Mouse (Mus musculus) frontal cortex, adult (tissue): Measurements from ENCODE around the gene Dag1.
"Not testable (repeated sequence)": the region's sequence is repeated elsewhere in the genome, so short reads cannot be mapped to it uniquely, and the experiment has no call there.

Source experiments
- ATAC-seq: cut with Nextera tagmentation; 2 replicates; pipeline ENCODE4 v1.9.2; 2017; ENCODE audit warnings: mild to moderate bottlenecking, moderate library complexity, mixed read lengths; ENCODE audit not compliant: low TSS enrichment

The Dag1 gene

GRCm38 (mm10) chr9:108227911-108228649 lies 35.7 kb downstream of the Dag1 start:
- no peak for ATAC-seq

GRCm38 (mm10) chr9:108225166-108225565 lies 38.6 kb downstream of the Dag1 start:
- ATAC-seq, result no peak

GRCm38 (mm10) chr9:108223633-108224032 lies 40.1 kb downstream of the Dag1 start:
- no peak for ATAC-seq

- no peak for ATAC-seq
These were observed 42.2 kb downstream of the Dag1 start for GRCm38 (mm10) chr9:108221566-108221965.

DNA sequence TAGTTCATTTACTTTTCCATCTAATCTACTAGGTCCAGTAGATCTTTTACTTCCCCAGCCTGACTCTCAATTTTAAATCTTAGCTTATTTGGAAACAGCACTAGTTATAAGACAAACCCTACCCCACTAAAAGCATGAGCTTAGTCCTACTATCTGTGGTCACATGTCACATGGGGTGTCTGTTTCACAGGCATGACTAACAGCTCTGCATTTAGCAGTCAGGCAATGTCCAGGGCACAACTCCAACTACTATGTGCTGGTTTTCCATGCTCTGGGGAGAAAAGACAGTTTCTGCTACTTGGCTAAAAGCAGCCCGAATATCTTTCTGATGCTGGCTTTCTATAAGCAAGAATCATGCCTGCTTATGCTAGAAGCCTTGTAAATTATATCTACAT lies 43.4 kb downstream of the Dag1 start:
- ATAC-seq, result peak; percentile 85

DNA sequence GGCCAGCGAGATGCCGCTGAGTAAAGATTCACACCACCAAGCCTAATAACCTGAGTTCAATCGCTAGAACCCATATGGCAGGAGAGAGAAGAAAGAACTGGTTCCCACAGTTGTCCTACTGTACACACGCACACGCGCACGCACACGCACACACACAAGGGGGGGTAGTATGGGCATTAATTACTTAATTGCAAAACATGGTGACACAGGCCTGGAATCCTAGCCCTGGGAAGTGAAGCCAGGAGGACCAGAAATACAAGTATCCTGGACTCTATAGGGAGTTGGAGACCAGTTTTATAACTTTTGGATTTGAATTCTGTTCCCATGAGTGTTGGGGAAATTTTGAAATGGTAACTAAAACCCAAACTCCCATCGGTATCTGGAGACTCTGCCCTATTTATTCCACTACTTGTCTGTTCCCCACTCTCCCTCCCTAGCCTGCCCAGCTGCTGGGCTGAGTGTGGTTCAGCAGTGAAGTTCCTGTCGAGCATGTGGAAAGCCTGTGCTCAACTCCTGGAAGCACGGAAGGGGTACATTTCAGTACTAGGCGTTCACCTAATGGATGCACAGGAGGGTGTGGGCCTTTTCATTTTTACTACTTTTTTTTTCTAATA lies 43.9 kb downstream of the Dag1 start:
- no peak for ATAC-seq

DNA sequence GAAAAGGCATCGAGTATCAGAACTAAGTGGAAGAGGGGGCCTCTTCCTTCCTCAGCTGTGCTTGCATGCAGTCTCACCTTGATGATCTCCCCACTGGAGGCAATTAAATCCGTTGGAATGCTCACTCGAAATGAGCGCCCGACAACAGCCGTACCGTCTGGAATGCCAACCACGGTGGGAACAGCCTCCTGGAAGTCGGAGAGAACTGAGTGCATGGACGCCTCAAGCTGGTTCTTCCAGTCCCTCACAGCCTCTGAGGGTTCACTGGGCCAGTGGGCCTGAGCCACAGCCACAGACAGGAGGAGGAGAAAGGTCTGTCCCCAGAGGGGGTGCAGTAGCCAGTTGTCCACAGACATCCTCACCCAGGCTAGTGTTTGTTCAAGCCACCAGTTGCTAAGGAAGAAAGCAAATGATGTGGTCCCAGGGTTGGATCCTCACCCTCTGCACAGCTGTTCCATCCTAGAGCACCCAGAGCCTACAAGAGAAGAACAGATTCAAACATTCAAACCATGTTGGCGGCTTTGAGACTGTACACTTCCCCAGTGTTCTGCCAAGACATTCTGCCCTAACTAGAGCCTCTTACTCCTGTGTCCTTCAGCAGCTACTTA lies 45.7 kb downstream of the Dag1 start:
- no peak for ATAC-seq

- ATAC-seq, result no peak
These were observed 46.4 kb downstream of the Dag1 start for GRCm38 (mm10) chr9:108217406-108217805.

DNA sequence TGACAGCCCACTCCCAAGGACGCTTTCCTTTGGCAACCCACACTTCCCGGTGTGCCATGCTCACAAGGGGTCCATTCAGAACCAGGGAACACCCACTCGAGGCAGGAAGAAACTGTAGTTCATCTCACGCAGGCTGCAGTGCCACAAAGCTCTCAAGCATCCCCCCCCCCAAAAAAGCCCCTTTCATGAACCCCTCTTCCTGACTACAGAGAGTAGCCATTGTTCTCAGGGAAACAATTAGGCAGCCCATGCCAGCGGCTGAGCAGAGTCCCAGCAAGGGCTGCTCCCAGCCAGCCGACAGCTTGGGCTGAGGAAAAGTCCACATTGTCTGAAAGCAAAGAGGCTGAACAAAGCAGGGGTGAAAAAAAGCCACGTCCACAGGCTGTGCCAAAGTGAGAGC lies 50.7 kb downstream of the Dag1 start:
- ATAC-seq, result 0 out of 2 replicates have a peak, but pooled peaks have one; percentile 35

DNA sequence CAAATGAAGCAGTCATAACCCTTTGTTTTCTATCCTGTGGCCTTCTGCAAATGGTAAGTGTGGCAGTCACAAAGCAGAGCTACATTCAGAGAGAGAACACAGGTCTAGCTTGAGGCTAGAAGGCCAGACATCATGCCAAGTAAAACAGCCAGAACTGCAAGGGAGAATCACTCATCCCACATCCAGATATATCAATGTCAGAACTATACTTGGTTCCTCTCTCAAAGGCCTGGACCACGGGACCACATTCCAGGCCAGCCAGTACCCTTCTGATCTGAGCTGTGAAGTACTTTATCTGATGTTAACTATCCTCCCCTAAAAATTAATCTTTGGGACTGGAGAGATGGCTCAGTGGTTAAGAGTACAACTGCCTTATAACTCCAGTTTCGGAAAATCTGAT lies 51.3 kb downstream of the Dag1 start:
- no peak for ATAC-seq

GRCm38 (mm10) chr9:108205571-108205901 lies 58.2 kb downstream of the Dag1 start:
- ATAC-seq, result peak; percentile 58

GRCm38 (mm10) chr9:108204884-108205570 lies 58.7 kb downstream of the Dag1 start:
- ATAC-seq, result no peak

DNA sequence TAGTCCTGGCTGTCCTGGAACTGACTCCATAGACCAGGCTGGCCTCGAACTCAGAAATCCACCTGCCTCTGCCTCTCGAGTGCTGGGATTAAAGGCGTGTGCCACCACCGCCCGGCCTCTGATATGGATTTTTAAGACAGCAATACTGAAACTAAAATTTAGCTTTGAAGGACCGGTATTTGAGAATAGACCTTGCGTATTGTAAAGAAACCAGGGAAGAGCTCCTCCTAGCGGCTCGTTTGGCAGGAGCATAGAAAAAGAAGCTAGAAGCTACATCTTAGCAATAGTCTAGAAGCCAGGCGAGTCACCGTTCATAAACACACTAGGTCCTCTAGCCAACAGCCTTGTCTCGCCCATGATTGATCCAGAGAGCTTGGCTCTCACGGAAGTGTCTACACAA lies 60.7 kb downstream of the Dag1 start:
- 0 out of 2 replicates have a peak, but pooled peaks have one; percentile 24 for ATAC-seq

GRCm38 (mm10) chr9:108202169-108202568 lies 61.6 kb downstream of the Dag1 start:
- ATAC-seq, result no peak

- ATAC-seq, result peak; percentile 83
These were observed 62.6 kb downstream of the Dag1 start for GRCm38 (mm10) chr9:108201160-108201559.

GRCm38 (mm10) chr9:108198621-108199020 lies 65.1 kb downstream of the Dag1 start:
- ATAC-seq, result no peak

DNA sequence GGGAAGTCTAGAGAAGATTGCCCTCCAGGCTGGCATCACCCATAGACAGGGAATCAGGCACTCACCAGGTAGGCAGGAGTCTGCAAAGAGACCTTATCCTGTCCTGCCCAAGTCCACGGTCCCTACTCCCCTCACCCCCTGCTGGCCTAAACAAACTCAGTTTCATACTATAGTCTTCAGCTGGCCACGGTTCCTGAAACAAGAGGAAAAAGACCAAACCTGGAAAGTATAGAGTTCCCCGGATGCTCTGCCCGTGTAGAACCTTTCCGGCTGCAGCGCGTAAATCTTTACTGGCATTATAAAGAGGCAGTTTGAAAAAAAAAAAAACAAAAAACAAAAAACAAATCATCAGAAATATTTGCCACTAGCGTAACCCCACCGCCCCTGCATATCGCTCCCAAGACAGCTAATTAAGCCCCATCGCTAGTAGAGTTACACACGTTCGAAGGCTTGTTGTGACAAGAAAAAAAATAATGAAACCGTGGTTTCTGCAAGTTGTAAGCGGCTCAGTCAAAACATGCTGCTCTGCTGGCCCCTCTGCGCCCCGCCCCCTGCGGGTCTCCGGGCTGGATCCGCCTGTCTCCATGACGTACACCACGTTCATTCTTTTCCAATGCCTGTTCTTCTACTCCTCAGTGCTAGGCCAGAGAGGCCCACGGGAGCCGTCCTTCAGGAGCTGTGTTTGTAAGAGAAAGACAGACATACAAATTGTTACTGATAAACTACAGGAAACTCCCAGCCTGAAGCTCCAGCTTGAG lies 66.7 kb downstream of the Dag1 start:
- ATAC-seq, result no peak

- not testable (repeated sequence) for ATAC-seq
These were observed 67.5 kb downstream of the Dag1 start for GRCm38 (mm10) chr9:108196222-108196621.

DNA sequence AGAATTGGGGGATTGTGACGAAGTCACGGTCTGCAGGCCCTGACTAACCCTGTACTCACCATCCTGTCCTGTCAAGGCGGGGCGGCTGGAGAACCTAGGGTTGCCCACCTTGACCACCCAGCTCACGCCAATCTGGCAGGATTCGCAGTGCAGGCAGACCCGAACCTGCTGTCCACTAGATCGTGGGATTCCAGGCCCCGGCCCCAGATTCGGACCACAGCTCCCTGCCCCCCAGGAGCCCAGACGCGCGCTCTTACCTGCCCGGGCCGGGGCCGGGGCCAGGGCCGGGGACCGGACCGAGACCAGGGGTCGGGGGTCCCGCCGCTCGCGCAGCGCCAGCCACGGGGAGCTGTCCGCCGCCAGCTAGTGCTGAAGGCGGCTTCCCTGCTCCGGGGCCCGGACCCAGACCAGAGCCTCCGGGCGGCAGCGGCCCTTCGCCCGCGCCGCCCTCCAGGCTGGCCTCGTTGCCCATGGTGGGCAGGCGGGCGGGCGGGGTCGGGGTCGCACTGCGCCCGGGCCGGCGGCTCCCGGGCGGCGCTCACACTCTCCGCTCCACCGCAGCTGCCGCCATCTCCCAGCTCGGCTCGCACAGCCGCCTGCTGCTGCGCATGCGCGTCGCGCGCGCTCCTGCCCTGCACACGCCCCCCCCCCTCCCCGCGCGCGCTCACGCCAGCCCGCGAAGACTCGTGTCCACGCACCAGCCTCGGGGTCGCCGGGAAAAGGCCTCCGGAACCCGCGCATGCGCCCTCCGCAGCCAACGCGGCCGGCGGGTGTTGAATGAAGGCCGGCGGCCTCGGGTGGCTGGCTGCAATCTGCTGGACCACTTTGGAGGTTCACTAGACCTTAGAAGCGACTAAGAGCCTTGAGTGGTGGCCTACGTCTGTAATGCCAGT lies 73.7 kb downstream of the Dag1 start, which contains the start of gene Bsn:
Bsn (minus strand) TSS at position 598 of the 893 bp plus-strand sequence.
- peak; percentile 42 for ATAC-seq

- 0 out of 2 replicates have a peak, but pooled peaks have one; percentile 4 for ATAC-seq
These were observed 74.3 kb downstream of the Dag1 start for GRCm38 (mm10) chr9:108189488-108189786.

DNA sequence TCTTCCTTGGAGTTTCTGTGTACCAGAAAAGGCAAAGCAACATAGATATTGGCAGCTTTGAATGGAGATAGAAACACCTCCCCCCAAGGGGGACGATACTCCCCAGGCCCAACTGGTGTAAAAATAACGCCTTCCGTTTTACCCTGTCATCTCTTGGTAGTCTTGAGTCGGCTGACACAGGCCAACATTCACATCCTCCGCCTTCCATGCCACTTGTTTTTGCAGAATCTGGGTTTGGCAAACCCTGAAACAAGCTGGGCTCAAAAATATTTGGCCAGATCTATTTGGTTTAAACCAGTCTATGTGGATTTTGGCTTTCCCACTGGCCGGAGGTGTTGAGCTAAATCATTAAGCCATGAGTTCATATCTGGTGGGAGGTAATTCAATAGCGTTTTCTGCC lies 74.7 kb downstream of the Dag1 start:
- no peak for ATAC-seq
